Mouse (Mus musculus): ENCODE results near the gene Tceanc.

Tceanc gene

DNA sequence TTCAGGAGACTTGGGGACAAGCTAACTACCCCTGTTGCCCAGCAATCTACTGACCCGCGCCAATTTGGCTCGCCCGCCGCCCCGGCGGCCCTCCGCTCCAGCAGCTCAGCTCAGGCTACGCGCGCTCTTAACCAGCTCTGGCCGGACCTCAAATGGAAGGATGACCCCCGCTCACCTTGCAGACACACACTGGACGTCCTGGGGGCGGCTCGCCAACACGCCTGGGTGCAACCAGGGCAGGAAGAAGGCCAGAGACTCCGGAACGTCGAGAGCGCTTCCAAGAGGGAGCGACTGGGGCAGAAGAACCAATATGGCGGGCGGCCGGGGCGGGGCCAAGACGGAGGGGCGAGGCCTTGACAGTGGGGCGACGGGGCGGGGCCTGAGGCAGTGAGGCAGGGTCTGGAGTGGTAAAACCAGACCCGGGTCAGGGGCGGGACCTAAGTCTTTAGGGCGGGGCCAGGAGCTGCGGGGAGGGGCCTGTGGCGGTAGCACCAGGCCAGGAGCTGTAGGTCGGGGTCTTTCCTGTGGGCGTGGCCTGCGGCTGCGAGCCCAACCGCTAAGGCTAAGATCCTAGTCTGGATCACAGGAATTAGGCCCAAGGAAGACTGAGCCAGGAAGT, 38.9 kb downstream of the Tceanc start, which contains the start of gene Rab9:
Rab9 (minus strand) TSS at position 503 of the 619 bp plus-strand sequence.
- in situ Hi-C loops (cut with MboI), result no loop called here

DNA sequence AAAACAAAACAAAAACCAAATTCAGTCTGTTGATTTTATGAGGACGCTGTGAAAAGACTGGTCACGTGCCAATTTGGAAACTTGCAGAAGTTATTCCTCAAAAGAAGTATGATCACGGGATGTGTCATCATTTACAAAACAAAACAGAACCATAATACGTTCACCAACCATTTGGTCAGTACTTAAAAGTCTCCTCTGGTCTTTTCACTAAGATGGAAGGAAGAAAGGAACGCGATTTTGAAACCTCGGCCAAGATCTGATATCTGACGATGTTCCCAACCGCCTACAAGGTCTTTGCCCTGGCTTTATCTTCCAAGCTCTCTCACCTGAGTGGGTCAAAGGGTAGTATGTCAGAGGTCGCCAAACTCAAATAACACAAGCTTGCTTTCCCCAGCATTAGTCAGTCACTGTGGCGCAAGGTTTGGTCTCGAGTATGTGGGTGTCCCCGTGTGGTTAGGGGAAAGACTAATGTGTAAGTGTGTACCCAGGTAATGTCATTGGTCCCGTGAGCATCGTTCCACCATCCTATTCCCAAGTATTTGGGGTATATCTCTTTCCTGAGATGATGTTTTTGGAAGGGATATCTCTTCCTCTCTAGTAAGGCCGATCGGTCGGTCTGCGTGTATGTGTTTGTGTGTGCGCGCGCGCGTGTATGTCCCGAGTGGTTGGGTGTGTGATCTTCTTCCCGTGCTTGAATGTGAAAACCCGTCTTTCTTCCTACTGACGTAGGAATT, 39.6 kb downstream of the Tceanc start:
- in situ Hi-C loops (cut with MboI), result no loop called here

DNA sequence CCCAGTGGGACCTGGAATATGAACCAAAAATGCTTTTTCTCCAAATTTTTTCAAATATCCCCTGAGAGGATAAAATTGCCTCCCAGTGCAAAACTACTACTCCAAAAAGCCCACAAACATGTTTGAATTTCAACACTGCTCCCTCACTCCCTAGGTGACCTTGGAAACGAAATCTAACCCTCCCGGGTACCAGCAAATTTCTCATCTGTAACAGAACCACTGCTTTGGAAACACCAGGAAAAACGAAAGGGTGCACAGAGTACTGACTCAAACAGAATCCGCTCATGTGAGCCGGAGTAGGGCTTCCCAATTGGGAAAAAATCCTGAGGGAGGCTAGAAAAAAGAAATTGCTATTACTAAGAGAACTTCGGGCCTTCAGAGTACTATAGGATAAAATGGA, 41.0 kb downstream of the Tceanc start:
- in situ Hi-C loops (cut with MboI), result no loop called here

DNA sequence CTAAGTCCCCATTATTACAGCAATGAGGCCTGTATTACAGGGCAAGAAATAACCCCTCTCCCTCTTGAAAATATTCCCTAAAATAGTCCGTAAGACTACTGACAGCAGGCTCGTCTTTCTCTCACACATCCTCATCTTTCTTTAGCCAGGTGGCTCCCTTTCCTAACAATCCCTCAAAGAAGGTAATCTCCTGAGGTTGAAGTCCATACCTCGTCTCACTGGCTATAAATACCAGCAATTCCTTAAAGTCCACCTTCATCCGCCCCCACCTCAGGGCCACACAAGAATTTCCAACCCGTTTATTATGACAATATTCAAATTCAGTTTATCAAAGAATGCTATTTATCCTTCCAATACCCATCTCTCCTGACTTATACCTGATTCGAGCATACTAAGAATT, 45.8 kb downstream of the Tceanc start:
- in situ Hi-C loops (cut with MboI), result no loop called here

GRCm38 (mm10) chrX:166468321-166468720, 50.0 kb downstream of the Tceanc start:
- in situ Hi-C loops (cut with MboI), result no loop called here

- in situ Hi-C loops (cut with MboI), result no loop called here
Observed at GRCm38 (mm10) chrX:166455525-166455924, 62.8 kb downstream of the Tceanc start.

GRCm38 (mm10) chrX:166454331-166454730, 64.0 kb downstream of the Tceanc start:
- in situ Hi-C loops (cut with MboI), result no loop called here

- in situ Hi-C loops (cut with MboI), result no loop called here
Observed at GRCm38 (mm10) chrX:166453532-166453931, 64.8 kb downstream of the Tceanc start.

All from mature B cell (primary cell).